Mouse (Mus musculus) CH12.LX (cell line): Measurements from ENCODE around the gene Slfn14. TPM values are rescaled to one million over a fixed set of nuclear protein-coding genes. Genes with fewer than 3 reads are reported as not detected.

Experiments
- DNase-seq: peaks from one replicate; pipeline ENCODE4 v3.0.0-alpha.2; 2013; ENCODE audit errors: extremely low read depth
- H3K27ac ChIP-seq: 2 replicates; pipeline ENCODE4 v1.5.1; 2012; ENCODE audit warnings: low read depth, mild to moderate bottlenecking, control low read depth, moderate library complexity; ENCODE audit not compliant: insufficient read depth
- H3K27me3 ChIP-seq: replicated peaks from 2 replicates; pipeline ENCODE3; 2012; ENCODE audit warnings: inconsistent platforms
- H3K36me3 ChIP-seq, 2 experiments: replicated peaks in 1 of 2; 2 replicates each; pipeline versions ENCODE3 to v1.6.1; 2012; ENCODE audit warnings: inconsistent platforms in 1 of 2, low read length in 1 of 2, mild to moderate bottlenecking in 1 of 2, mixed read lengths in 1 of 2, moderate library complexity in 1 of 2; ENCODE audit not compliant: control insufficient read depth in 1 of 2, insufficient read depth in 1 of 2
- H3K4me1 ChIP-seq, 2 experiments: 2 replicates each; pipeline ENCODE4 v1.6.1; 2012; ENCODE audit warnings: inconsistent platforms in 1 of 2, moderate library complexity in 1 of 2; ENCODE audit not compliant: insufficient read depth in 2 of 2, control insufficient read depth in 1 of 2
- H3K4me2 ChIP-seq: 2 replicates; pipeline ENCODE4 v1.6.1; 2012; ENCODE audit warnings: low read depth, mild to moderate bottlenecking, control low read depth; ENCODE audit not compliant: poor library complexity, insufficient read depth, severe bottlenecking
- H3K4me3 ChIP-seq, 3 experiments: fragments of 150-350 bp in 1 of 3; sonication (generic) in 1 of 3; replicated peaks in 1 of 3; 2 replicates each; pipeline versions ENCODE3 to v1.5.1; 2011 to 2012; ENCODE audit warnings: low read depth in 2 of 3, low read length in 2 of 3, mild to moderate bottlenecking in 2 of 3, moderate library complexity in 2 of 3, control low read depth in 1 of 3, improper control_type of control experiment in 1 of 3, inconsistent platforms in 1 of 3, mixed read lengths in 1 of 3; ENCODE audit not compliant: poor library complexity in 1 of 3
- H3K79me2 ChIP-seq: replicated peaks from 2 replicates; pipeline ENCODE4 v1.6.1; 2012; ENCODE audit warnings: mild to moderate bottlenecking, moderate library complexity; ENCODE audit not compliant: control insufficient read depth, poor library complexity, insufficient read depth, severe bottlenecking; ENCODE audit errors: extremely low read depth
- H3K9ac ChIP-seq: 2 replicates; pipeline ENCODE4 v1.6.1; 2012; ENCODE audit warnings: low read depth, mild to moderate bottlenecking, control low read depth, moderate library complexity; ENCODE audit not compliant: insufficient read depth
- H3K9me3 ChIP-seq: replicated peaks from 2 replicates; pipeline ENCODE3; 2012; ENCODE audit warnings: low read length, inconsistent platforms, mixed read lengths
- BHLHE40 ChIP-seq: IDR thresholded peaks from 2 replicates; pipeline ENCODE4 v1.6.1; 2011; ENCODE audit warnings: mild to moderate bottlenecking, low read depth, low read length, improper control_type of control experiment
- CHD1 ChIP-seq: IDR thresholded peaks from 2 replicates; pipeline ENCODE4 v1.6.1; 2012; ENCODE audit warnings: low read depth, low read length, improper control_type of control experiment, inconsistent platforms
- CHD2 ChIP-seq: IDR thresholded peaks from 2 replicates; pipeline ENCODE4 v1.6.1; 2011; ENCODE audit warnings: low read length, improper control_type of control experiment
- CTCF ChIP-seq, 2 experiments: IDR thresholded peaks in 1 of 2; conservative IDR thresholded peaks in 1 of 2; 2 replicates each; pipeline ENCODE4 v1.5.1; 2011 to 2012; ENCODE audit warnings: low read depth in 2 of 2, low read length in 2 of 2, improper control_type of control experiment in 1 of 2, inconsistent platforms in 1 of 2, mild to moderate bottlenecking in 1 of 2, moderate library complexity in 1 of 2
- E2F4 ChIP-seq: IDR thresholded peaks from 2 replicates; pipeline ENCODE4 v1.6.1; 2011; ENCODE audit warnings: low read depth, low read length, improper control_type of control experiment; ENCODE audit not compliant: insufficient replicate concordance
- EP300 ChIP-seq: IDR thresholded peaks from 2 replicates; pipeline ENCODE4 v1.6.1; 2011; ENCODE audit warnings: low read length, improper control_type of control experiment
- GABPA ChIP-seq: IDR thresholded peaks from 2 replicates; pipeline ENCODE4 v1.6.1; 2012; ENCODE audit warnings: low read depth, low read length, improper control_type of control experiment, inconsistent platforms; ENCODE audit not compliant: insufficient replicate concordance
- HCFC1 ChIP-seq: IDR thresholded peaks from 2 replicates; pipeline ENCODE4 v1.6.1; 2012; ENCODE audit warnings: low read depth, mild to moderate bottlenecking, inconsistent platforms, low read length, improper control_type of control experiment
- IRF4 ChIP-seq: IDR thresholded peaks from 2 replicates; pipeline ENCODE4 v1.6.1; 2014; ENCODE audit warnings: low read depth, mild to moderate bottlenecking, inconsistent platforms, low read length, improper control_type of control experiment
- JUN ChIP-seq: IDR thresholded peaks from 2 replicates; pipeline ENCODE4 v1.6.1; 2011; ENCODE audit warnings: low read depth, mild to moderate bottlenecking, low read length, improper control_type of control experiment, moderate library complexity; ENCODE audit not compliant: insufficient read depth
- JUND ChIP-seq: conservative IDR thresholded peaks from 2 replicates; pipeline ENCODE4 v1.6.1; 2011; ENCODE audit warnings: low read depth, low read length, improper control_type of control experiment
- KAT2A ChIP-seq: IDR thresholded peaks from 2 replicates; pipeline ENCODE4 v1.6.1; 2012; ENCODE audit warnings: low read length, improper control_type of control experiment, inconsistent platforms; ENCODE audit not compliant: insufficient replicate concordance
- MAFK ChIP-seq: IDR thresholded peaks from 2 replicates; pipeline ENCODE4 v1.6.1; 2011; ENCODE audit warnings: low read length, improper control_type of control experiment; ENCODE audit not compliant: insufficient replicate concordance
- MAZ ChIP-seq: IDR thresholded peaks from 2 replicates; pipeline ENCODE4 v1.6.1; 2012; ENCODE audit warnings: low read depth, mild to moderate bottlenecking, inconsistent platforms, low read length, improper control_type of control experiment, moderate library complexity
- MXI1 ChIP-seq: IDR thresholded peaks from 2 replicates; pipeline ENCODE4 v1.6.1; 2011; ENCODE audit warnings: mild to moderate bottlenecking, low read depth, low read length, improper control_type of control experiment
- MYC ChIP-seq: IDR thresholded peaks from 2 replicates; pipeline ENCODE4 v1.6.1; 2011; ENCODE audit warnings: low read depth, mild to moderate bottlenecking, improper control_type of control experiment, low read length
- NELFE ChIP-seq: IDR thresholded peaks from 2 replicates; pipeline ENCODE4 v1.6.1; 2011; ENCODE audit warnings: low read depth, low read length, improper control_type of control experiment
- POLR2A ChIP-seq: IDR thresholded peaks from 2 replicates; pipeline ENCODE4 v1.6.1; 2011; ENCODE audit warnings: low read depth, mild to moderate bottlenecking, improper control_type of control experiment, low read length
- RAD21 ChIP-seq: IDR thresholded peaks from 2 replicates; pipeline ENCODE4 v1.6.1; 2011; ENCODE audit warnings: low read depth, mild to moderate bottlenecking, low read length, improper control_type of control experiment, moderate library complexity
- RCOR1 ChIP-seq: conservative IDR thresholded peaks from 2 replicates; pipeline ENCODE4 v1.6.1; 2012; ENCODE audit warnings: low read depth, mild to moderate bottlenecking, inconsistent platforms, low read length, improper control_type of control experiment
- SIN3A ChIP-seq: IDR thresholded peaks from 2 replicates; pipeline ENCODE4 v1.6.1; 2012; ENCODE audit warnings: low read length, improper control_type of control experiment, inconsistent platforms
- SMC3 ChIP-seq: IDR thresholded peaks from 2 replicates; pipeline ENCODE4 v1.6.1; 2011; ENCODE audit warnings: low read depth, low read length, improper control_type of control experiment
- TBP ChIP-seq: conservative IDR thresholded peaks from 2 replicates; pipeline ENCODE4 v1.6.1; 2011; ENCODE audit warnings: low read depth, low read length, improper control_type of control experiment
- TCF12 ChIP-seq: IDR thresholded peaks from 2 replicates; pipeline ENCODE4 v1.6.1; 2014; ENCODE audit warnings: low read depth, mild to moderate bottlenecking, inconsistent platforms, low read length, improper control_type of control experiment
- UBTF ChIP-seq: IDR thresholded peaks from 2 replicates; pipeline ENCODE4 v1.6.1; 2012; ENCODE audit warnings: low read depth, mild to moderate bottlenecking, inconsistent platforms, low read length, improper control_type of control experiment, moderate library complexity
- USF2 ChIP-seq: conservative IDR thresholded peaks from 2 replicates; pipeline ENCODE4 v1.6.1; 2011; ENCODE audit warnings: low read depth, low read length, improper control_type of control experiment
- ZC3H11A ChIP-seq: IDR thresholded peaks from 2 replicates; pipeline ENCODE4 v1.6.1; 2012; ENCODE audit warnings: low read depth, mild to moderate bottlenecking, inconsistent platforms, low read length, improper control_type of control experiment
- ZKSCAN1 ChIP-seq: IDR thresholded peaks from 2 replicates; pipeline ENCODE4 v1.6.1; 2012; ENCODE audit warnings: low read depth, inconsistent platforms, low read length, improper control_type of control experiment, borderline replicate concordance
- dilution Hi-C: fragments of 300-500 bp; cut with MboI; formaldehyde crosslinking; loops from 2 replicates; pipeline ENCODE4 v1.14.3; 2020; ENCODE audit warnings: low sequenced_read_pairs; ENCODE audit not compliant: extremely low pct_unique_long_range_greater_than_20kb, extremely low pct_ligation_motif_present
- in situ Hi-C: fragments of 300-500 bp; cut with MboI; formaldehyde crosslinking; loops from 3 replicates; pipeline ENCODE4 v1.14.3; 2019; ENCODE audit warnings: low sequenced_read_pairs, low pct_ligation_motif_present, low pct_unique_long_range_greater_than_20kb, mixed read lengths
- polyA plus RNA-seq: library from polyadenylated mRNA; unstranded; fragments of >175 nt; gene quantifications from 2 replicates; pipeline ENCODE4 v1.2.1, GENCODE M21; 2012; ENCODE audit warnings: low read depth; ENCODE audit not compliant: insufficient read length
- total RNA-seq, 2 experiments: library from RNA; depleted of rRNA; stranded (reverse); fragments of 300-350 nt in 1 of 2; fragments of >200 nt in 1 of 2; gene quantifications; 2 replicates each; pipeline ENCODE4 v1.2.3; 2012 to 2014

Gene Slfn14
- total and polyA plus RNA-seq, 3 experiments, result not detected

GRCm38 (mm10) chr11:83271151-83271950 lies 15.2 kb downstream of the Slfn14 start (continued):
- TF ChIP-seq TCF12 (peak; percentile 80), MXI1 (peak; percentile 90; the same call in 1 of the 2 replicates), ZKSCAN1 (no peak), HCFC1 (peak; percentile 77), IRF4 (peak; percentile 73), USF2 (peak; percentile 45; the same call in 1 of the 2 replicates)

- H3K4me2 ChIP-seq, result peak overlapping the region; percentile 74
- no peak overlapping the region for H3K27ac ChIP-seq
- no peaks in the 10 kb centered on the region for H3K36me3 ChIP-seq
- no peak for DNase-seq
- peak overlapping the region; percentile 47 to 79 (median 55) for H3K4me3 ChIP-seq
- H3K9me3 ChIP-seq, result no peaks in the 10 kb centered on the region
- TF ChIP-seq EP300 (peak; percentile 25; the same call in 1 of the 2 replicates), KAT2A (no peak), TBP (no peak)
- peaks cover 29% of the 10 kb centered on the region for H3K27me3 ChIP-seq
- dilution Hi-C loops, result no loop called here
- no peaks in the 10 kb centered on the region for H3K79me2 ChIP-seq
- in situ Hi-C loops, result no loop called here
- peak overlapping the region; percentile 83 for H3K9ac ChIP-seq
- H3K4me1 ChIP-seq, result peaks cover 3 to 17% of the 10 kb centered on the region in 2 experiments; a peak in 3 of 4 replicates
These were observed 15.7 kb downstream of the Slfn14 start for GRCm38 (mm10) chr11:83270842-83271150.

- H3K9me3 ChIP-seq, result no peaks in the 10 kb centered on the region
- peaks cover 26 to 30% of the 10 kb centered on the region in 2 experiments for H3K36me3 ChIP-seq
- in situ Hi-C loops, result loop anchor here (10.0 kb wide), 1 partner anchor 348 kb away; the partner anchor contains the start of gene Unc45b
- no peak overlapping the region for H3K4me3 ChIP-seq
- DNase-seq, result peak; percentile 62
- no peaks in the 10 kb centered on the region for H3K27me3 ChIP-seq
- H3K27ac ChIP-seq, result no peak overlapping the region
- H3K4me1 ChIP-seq, result no peaks in the 10 kb centered on the region
- H3K79me2 ChIP-seq, result no peaks in the 10 kb centered on the region
- no peak overlapping the region for H3K9ac ChIP-seq
- dilution Hi-C loops, result no loop called here
- H3K4me2 ChIP-seq, result no peak overlapping the region
- no peak for TF ChIP-seq E2F4
- no peak for TF ChIP-seq JUND
- TF ChIP-seq BHLHE40, result no peak
- peak; percentile 79 for TF ChIP-seq RAD21
- TF ChIP-seq POLR2A, result no peak; the same call in 1 of the 2 replicates
- TF ChIP-seq GABPA, result no peak
- TF ChIP-seq MAFK, result no peak
- TF ChIP-seq NELFE, result 0 out of 2 replicates have a peak, but pooled peaks have one; percentile 4
- TF ChIP-seq SMC3, result peak; percentile 72
- TF ChIP-seq IRF4, result no peak
- no peak for TF ChIP-seq ZKSCAN1
- TF ChIP-seq CHD1, result no peak
- no peak for TF ChIP-seq RCOR1
- no peak for TF ChIP-seq MAZ
- no peak for TF ChIP-seq SIN3A
- no peak for TF ChIP-seq JUN
- TF ChIP-seq USF2, result no peak
- no peak for TF ChIP-seq KAT2A
- TF ChIP-seq ZC3H11A, result no peak
- no peak for TF ChIP-seq CHD2
- TF ChIP-seq UBTF, result no peak
- peak; percentile 84 to 86 for TF ChIP-seq CTCF (conservative IDR thresholded peaks at IDR 0.05 in 1 of 2, IDR thresholded peaks at IDR 0.05 in 1 of 2; ENCODE audit: low read depth in 2 of 2, low read length in 2 of 2)
- TF ChIP-seq TCF12, result no peak
- TF ChIP-seq MXI1, result no peak
- TF ChIP-seq EP300, result no peak
- no peak for TF ChIP-seq MYC
- TF ChIP-seq HCFC1, result no peak
These were observed 23.4 kb downstream of the Slfn14 start for GRCm38 (mm10) chr11:83263146-83263545.
